Mouse (Mus musculus) bone marrow, adult 2 months (tissue): Measurements from ENCODE around the gene Slc9a3r1.

Source experiments
- CTCF ChIP-seq: fragments of 200-500 bp; IDR thresholded peaks from 2 replicates; pipeline ENCODE4 v1.5.1; 2011; ENCODE audit warnings: low read length, control low read depth; ENCODE audit not compliant: control insufficient read depth, insufficient read depth
- POLR2A ChIP-seq: fragments of 200-500 bp; IDR thresholded peaks from 2 replicates; pipeline ENCODE4 v1.6.1; 2011; ENCODE audit warnings: low read depth, mild to moderate bottlenecking, control low read depth, low read length, borderline replicate concordance; ENCODE audit not compliant: control insufficient read depth

DNA sequence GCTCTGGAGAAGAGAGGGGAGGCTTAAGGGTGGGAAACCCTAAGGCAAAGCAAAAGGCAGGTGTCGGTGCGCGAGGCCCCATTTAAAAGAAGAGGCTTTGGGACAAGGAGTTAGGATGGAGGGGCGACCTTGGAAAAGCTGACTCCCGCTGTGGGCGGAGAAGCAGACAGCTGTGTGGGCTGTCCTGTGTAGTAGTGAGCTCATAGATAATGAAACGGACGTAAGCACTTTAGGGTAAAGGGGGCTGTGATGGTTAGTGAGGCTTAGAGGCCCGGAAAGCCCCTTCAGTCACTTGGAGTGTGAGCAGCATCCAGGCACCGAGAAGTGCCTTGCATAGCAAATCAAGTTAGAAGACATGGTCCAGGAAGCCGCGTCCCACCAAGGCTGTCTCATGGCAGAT, 24.6 kb downstream of the Slc9a3r1 start, which contains the start of gene Nat9:
- TF ChIP-seq CTCF: no peak
- TF ChIP-seq POLR2A: no peak
